Mouse (Mus musculus) thymus, postnatal 4 days (tissue): ENCODE data around the gene Rbp7.

Source experiments
- DNase-seq: peaks from one replicate; pipeline ENCODE4 v3.0.0; 2021

The Rbp7 gene

DNA sequence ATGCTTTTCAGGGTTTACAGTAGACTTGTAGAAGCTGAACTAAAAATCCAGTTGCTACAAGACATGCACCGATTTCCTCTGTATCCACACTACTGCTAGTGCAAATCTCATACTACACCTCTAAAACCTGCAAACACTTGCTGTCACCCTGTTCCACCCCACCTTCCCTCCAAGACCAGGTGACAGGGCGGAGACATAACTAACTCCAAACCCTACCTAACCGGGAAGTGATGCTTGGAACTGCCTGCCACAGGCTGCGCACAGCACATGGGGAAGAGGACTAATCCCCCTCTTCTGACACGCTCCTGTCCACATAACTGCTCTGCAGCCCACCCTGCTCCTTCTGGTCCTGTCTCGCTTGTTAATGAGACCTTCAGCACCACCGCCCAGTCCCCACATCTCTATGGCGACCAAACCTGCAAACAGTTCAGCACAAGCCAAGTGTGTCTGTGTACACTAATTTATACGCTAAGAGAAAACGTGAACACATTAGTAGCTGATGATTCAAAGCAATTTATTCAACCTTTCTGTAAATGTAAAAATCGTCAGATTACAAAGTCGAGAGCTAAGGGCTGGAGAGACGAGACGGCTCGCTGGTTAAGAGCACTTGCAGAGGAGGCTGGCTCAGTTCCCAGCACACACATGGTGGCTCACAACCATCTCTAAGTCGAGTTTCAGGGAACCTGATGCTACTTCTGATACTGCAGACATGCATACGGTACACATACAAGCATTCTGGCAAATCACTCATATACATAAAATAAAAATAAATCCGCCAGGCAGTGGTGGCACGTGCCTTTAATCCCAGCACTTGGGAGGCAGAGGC lies 49.9 kb downstream of the Rbp7 start:
- no peak for DNase-seq

DNA sequence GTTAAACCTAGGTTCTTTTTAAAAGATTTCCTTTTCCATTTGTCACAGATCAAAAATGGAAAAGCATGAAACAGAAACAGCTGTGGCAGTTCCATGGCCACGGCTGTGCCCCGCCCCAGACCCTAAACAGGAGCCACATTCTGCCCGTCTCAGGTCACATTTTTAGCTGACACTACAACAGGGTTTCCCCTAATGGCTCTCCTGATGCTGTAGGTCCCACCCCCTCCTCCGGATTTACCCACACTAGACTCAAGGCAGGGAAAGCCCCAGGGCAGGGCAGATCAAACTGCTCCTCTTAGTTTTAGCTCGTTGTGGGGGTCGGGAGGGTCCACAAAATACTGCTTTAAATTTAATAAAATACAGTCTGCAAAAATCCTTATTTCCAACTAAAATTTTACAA lies 51.7 kb downstream of the Rbp7 start:
- no peak for DNase-seq

DNA sequence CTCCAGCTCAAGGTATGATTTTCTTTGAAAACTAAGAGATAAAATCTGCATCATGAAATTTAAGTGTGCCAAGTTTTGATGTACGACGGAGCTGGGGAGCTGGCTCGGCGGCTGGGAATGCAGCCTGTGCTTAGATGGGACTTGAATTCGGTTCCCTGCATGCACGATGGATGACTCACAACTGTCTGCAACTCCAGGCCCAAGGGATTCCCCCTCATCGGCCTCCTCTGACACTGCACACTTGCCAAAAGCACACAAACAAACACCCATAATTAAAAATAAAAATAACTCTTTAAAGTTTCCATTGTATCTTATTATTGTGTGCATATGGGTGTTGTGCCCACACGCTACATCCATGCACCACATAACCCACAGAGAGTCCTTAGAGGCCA lies 53.2 kb downstream of the Rbp7 start:
- no peak for DNase-seq

DNA sequence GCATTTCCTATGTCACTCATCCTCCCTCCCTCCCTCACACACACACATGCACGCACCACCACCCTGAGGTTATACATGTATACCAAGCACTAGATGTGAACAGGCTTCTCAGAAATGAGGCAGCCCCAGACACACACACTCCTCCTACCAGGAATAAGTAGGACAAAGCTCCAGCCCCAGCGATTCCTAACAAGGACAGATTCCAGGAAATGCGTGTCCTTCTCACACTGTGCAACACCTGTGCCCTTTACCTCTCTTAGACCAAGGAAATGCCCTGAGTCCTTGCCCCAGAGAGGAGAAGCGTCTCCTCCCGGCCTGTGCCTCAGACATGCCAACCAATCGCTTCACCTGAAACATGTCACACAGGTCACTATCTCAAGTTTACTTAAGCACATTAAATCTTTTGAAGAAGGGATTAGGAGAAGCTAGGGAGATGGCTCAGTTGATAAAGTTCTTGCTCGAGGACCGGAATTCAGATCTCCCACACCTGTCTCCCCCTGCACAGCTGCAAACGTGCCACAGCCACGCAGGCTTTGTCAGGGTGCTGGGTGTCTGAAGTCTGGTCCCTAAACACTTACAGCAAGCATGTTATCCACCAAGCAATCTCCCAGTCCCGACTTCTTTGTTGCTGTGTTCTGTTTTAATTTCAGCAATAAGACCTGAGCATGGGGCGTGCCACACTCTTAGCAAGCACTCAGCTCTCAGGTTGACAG lies 53.7 kb downstream of the Rbp7 start:
- DNase-seq = peak; percentile 56
